Mouse (Mus musculus): ENCODE measurements at regions not wholly inside any gene's neighbourhood (a gene's known extent, or its start where the extent isn't known, plus 50 kb on each side); places are given as distances from the start of the nearest gene placed in this dataset.

DNA sequence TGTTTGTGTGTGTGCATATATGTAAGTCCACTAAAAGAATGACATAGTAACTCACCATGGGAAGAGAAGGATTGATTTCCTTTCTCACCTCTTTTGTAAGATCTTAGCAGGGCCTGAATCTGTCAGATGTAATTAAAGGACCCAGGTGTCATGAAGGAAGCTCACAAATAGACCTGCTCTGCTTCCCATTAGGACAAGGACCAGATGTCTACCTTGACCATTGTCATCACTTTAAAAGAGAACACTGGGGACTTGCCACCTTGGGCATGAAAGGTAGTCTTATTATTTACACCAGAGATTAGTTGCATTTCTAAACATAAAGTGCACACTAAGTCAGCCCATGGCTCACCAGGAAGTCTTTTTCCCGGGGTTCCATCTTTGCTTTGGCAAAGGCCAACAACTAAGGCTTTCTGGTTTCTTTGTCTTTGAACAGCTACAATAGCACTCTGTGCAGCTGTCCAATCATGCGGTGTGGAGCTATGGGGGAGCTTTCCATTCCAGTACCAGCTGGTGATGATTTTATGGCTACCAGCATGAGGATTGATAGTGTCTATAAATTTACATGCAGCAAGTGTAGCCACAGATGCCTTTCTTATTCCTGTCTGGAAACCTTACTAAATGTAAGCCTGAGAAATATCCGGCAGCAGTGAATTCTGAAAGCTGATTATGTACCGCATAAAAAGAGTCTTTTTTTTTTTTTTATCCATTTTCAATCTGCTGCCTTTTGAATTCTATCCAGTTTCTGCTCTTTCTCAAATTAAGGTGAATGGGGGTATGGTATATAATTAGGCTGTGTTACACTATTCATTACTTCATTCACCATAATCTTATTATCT lies 409.4 kb upstream of the Agtr1b start:
- TF ChIP-seq CTCF (IDR thresholded peaks at IDR 0.05; ENCODE audit: borderline replicate concordance, extremely low read depth, insufficient read depth, insufficient read length) = no peak
- no peak for TF ChIP-seq POLR2A (IDR thresholded peaks at IDR 0.05; ENCODE audit: borderline replicate concordance, extremely low read depth, insufficient read depth, insufficient read length, poor library complexity, severe bottlenecking)
